Mouse (Mus musculus) c-Kit-positive CD71-negative TER-119-negative erythroid progenitor cells, embryonic 14.5 days (primary cell): ENCODE measurements around the gene Cabp2.
"Not testable (repeated sequence)": the region's sequence is repeated elsewhere in the genome, so short reads cannot be mapped to it uniquely, and the experiment has no call there.

Experiments used
- DNase-seq: peaks from one replicate; pipeline ENCODE4 v3.0.0-alpha.2; 2013; ENCODE audit warnings: low read depth

Gene Cabp2

DNA sequence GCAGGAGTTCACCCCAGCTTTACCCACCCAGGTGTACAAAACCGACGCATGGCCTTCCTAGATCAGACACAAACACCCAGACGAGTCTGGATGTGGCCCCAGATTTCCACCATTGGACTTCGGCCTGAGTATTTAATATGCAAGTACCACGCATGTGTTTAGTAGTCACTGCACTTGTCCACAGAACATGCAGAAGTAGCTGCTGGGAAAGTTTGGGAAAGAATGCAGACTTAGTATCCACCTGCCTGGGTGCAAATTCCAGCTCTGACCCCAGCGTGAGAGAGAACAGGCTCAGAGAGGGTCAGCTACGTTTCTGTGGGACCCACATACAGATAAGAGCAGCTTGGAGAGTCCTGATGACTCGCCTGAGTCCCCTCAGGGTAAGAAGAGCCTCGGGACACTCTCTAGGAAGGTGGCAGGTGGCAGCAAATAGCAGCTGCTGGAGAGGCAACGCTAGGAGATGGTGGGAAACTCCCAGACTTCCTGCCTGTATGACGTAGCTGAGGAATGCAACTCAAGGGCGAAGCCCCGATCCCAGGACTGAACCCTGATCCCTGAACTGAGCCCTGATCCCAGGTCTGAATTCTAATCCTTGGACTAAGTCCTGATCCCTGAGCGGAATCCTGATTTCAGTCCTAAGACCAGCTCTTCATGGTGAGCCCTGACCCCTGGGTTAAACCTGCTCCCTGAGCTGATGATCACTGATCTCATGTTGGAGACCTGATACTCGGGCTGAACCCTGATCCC is 25.3 kb upstream of the Cabp2 start:
- DNase-seq: no peak

DNA sequence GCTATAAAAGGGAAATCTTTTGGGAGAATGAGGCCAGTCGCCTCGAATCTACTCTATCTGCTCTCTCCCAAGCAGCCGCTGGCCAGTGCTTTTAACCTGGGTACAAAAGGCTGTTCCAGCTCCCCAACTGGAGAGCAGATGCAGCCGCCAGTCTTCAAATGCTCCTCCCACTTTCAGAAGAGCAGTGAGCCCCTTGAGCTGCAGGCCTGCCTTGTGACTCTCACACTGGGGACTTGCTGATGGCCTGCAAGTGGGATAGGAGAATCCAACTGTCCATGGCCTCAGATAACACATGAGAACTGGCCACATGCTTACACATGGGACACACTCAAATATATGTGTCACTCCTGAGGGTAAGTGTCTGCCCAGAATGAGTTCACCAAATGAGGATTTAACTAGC is 24.7 kb upstream of the Cabp2 start:
- DNase-seq: no peak

DNA sequence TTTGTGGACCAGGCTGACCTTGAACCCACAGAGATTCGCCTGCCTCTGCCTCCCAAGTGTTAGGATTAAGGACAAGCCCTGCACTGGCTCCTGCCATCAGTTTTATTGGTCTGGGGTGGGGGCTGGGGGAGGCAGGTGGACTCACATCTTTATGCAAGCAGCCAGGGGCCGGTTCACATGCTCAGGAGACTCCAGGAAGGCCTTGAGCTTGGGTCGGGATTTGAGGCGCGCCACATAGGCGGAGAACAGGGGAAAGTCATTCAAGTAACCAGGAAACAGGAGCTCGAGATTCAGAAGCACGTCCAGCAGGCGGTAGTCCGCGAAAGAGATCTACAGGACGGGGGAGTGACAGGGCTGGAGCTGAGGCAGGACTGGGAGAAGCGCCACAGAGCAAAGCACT is 24.0 kb upstream of the Cabp2 start:
- no peak for DNase-seq

DNA sequence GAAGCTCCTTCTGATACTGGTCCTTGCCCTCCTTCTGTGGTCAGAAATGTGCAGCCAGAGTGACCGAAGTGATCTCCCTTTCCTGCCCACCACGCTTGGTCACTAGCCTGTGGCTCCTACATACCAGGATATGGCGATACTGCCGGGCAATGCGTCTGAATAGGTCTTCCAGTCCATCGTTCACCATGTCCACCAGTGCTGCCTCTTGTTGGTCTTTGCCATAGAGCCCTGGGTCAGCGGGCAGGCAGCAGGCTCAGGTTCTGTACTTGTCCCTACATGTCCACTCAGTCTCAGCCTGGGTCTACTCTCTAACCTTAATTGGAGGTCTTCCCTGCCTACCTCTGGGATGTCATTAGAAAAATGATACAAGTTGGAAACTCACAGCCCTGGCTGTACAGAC is 23.4 kb upstream of the Cabp2 start:
- no peak for DNase-seq

DNA sequence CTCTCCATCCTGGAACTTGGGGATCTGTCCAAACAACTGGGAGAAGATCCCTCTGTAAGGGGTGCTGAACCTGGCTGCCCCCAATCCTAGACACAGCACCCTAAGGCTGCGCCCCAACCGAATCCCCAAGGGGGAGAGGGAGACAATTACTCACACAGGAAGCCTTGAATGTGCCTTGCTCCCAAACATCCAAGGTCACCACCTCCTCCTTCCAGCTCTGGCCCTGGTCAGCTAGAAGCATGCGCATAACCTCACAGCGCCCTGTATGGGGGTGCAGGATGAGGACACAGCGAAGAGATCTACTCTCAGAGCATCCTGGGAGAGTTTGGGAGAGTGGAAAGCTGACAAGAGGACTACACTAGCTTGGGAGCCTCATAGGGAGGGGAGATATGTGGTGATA is 22.8 kb upstream of the Cabp2 start:
- no peak for DNase-seq

DNA sequence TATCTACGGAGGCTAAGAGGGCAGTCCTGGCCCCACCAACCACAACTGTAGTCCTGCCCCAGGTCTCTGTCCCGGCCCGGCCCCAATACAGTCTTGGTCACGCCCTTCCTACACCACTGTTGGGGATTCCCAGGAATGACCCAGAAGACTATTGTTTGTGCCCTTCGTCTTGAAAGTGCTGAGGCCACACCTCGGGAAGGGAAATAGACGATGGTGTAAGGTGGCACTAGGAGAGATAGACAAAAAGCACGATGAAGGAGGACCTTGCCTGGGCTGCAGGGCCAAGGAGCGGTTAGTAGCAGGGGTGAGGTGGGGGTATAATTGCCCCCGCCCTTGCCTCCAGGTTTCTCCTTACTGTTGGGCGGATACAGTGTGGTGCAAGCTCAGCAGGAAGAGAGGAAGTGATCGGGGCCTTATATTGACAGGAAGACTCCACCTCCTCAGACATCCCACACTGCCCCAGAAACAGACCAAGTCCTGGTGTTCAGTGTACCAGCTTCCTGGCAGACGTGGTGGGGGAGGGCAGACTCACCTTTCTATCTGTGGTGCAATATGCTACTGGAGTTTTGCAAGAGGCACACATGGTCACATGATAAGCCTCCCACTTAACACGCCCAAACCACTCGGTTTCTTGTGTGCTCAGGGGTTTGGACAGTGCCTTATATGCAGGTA is 22.2 kb upstream of the Cabp2 start, which contains the start of gene Gstp3:
Gstp3 (minus strand) TSS at position 501 of the 672 bp plus-strand sequence.
- no peak for DNase-seq

DNA sequence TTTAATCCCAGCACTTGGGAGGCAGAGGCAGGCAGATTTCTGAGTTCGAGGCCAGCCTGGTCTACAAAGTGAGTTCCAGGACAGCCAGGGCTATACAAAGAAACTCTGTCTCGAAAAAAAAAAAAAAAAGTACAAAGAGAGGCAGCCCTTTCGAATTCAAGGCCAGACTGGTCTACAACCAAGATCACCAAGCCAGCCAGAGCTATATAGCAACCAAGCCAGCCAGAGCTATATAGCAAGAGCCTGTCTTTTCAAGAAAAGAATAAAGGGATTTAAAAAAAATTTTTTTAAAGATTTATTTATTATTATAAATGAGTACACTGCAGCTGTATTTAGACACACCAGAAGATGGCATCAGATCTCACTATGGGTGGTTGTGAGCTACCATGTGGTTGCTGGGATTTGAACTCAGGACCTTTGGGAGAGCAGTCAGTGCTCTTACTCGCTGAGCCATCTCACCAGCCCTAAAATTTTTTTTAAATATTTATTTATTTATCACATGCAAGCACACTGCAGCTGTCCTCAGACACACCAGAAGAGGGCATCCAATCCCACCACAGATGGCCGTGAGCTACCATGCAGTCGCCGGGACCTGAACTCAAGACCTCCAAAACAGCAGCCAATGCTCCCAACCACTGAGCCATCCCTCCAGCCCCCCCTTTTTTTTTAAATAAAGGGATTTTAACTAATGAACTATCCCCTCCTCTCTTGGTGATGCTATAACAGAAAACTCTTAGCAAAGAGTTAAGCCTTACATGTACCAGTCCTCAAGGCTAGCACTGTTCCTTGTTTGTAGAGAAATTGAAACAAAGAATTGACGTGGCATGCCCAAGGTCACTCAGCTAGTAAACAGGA is 21.1 kb upstream of the Cabp2 start:
- DNase-seq: not testable (repeated sequence)

DNA sequence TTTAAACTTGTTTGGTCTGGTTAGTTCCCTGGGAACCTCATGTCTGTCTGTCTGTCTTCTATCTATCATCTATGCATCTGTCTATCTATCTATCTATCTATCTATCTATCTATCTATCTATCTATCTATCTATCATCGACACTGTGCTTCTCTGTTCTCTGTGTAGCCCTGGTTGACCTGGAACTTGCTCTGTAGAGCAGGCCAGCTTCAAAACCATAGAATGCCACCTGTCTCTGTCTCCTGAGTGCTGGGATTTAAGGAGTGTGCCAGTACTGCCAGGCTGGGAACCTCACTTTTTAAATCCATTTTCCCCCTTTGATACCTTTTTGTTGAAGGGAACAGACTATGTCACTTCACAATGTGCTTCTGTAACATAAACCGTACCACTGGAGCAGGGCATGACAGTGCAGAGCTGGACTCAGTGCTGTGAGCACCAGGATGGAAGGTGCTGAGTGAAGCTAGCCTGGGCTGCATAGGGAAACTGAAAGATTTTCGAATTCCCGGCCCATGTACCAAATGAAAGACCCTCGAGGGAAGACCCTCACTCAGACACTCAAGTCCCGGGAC is 20.4 kb upstream of the Cabp2 start:
- no peak for DNase-seq

DNA sequence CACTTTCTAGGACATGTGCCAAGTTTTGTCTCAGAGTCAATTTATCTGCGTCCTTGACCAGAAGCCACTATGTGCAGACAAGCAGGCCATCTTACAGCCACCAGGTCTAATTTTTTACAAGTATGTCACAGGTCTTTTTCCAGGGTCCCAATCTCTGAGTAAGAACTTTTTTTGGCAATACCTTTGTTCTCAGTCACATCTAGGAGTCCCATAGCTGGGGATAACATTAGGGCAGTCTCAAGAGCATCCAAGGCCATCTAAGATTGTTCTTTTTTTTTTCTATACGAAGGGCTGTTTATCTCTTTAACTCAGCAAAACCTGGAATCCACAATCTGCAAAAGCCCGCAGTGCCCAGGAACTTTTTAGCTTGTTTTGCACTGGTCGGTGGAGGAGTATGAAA is 18.0 kb upstream of the Cabp2 start:
- DNase-seq: not testable (repeated sequence)

DNA sequence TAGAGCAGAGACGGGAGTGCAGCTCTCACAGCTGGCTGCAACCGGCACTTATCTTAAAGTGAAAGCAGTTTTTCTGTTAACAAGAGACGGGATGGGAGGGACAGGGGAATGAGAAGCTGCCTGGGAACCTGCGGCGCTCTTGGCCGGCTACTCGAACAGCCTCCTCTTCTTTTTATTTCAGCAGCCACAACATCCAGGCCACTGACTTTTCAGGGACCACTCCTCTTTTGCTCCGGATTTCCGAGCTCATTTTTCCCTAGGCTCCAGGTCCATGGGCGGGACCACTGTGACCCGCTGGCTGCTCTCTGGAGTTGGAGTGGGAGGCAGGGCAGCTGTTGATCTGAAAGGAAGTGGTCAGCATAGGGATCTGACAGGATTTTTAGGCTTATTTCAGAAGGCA is 16.9 kb upstream of the Cabp2 start:
- DNase-seq: not testable (repeated sequence)

DNA sequence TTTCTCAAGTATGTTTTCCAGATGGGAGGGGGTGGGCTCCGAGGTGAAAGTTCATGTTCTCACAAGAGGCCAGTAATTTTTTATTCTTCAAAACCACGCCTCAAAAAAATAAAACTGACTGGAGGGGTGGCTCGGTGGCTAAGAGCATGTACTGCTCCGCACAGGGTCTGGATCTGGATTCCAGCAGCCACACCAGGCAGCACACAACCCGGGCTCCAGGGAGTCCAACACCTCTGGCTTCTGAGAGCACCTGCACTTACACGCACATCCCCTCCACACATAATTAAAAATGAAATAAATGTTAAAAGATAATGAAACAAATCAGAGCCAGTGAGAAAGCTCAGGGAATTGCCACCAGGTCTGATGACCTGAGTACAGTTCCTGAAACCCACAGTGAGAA is 15.1 kb upstream of the Cabp2 start:
- no peak for DNase-seq

DNA sequence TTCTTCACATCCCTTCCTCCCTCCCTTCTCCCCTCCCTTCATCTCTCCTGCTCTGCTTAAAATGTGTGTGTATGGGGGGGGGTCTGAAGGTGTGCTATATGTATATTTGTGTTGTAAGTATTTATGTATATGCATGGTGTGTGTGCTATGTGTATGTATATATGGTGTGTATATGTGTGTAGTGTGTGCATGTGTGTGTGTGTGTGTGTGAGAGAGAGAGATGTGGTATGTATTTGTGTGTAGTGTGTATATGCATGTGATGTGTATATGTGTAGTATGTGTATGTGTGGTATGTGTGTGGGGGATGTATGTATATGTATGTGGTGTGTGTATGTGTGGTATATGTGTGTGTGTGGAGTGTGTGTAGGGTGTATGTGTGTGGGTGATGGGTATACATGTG is 14.5 kb upstream of the Cabp2 start:
- no peak for DNase-seq

DNA sequence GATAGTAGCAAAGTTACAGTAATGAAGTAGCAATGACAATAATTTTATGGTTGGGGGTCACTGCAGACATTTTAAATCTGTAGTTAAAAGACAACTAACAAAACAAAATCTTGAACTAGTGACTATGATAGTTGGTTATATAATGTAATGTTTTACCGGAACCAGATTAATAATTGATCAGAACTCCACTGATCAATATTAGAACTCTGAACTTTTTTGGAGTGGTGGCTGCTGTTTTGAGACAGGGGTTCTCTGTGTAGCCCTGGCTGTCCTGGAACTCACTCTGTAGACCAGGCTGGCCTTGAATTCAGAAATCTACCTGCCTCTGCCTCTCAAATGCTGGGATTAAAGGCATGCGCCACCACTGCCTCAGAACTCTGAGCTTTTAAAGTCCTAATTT is 13.1 kb upstream of the Cabp2 start:
- DNase-seq: not testable (repeated sequence)

DNA sequence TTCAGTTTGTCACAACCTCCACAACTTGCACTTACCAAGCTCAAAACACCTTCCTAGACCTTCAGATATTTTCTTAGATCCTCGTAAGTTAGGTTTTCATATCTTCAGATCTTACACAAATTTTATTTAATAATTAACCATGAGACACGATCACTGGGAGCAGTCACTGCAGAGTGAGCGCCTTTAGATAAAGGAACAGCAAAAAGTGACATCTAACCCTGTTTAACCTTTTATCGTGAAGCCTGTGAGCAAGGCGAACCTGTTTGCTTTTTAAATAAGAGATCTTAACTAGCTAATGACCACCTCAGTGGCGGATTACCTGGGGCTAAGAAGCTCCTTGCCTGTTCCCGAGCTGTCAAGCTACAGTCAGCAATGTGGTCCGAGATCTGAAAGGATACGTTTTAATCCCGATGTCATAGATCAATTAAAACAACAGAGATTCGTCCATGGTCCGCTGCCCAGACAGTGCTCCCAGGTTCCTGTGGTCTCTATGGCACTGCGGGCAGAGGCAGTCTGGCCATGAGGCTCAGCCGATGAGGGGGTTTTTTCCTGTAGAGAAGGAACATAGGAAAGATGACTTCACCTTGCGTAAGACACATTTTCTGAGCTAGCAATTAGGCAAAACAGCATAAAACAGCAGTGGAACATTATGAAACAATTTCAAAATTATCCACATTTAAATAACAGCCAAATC is 12.5 kb upstream of the Cabp2 start:
- no peak for DNase-seq

DNA sequence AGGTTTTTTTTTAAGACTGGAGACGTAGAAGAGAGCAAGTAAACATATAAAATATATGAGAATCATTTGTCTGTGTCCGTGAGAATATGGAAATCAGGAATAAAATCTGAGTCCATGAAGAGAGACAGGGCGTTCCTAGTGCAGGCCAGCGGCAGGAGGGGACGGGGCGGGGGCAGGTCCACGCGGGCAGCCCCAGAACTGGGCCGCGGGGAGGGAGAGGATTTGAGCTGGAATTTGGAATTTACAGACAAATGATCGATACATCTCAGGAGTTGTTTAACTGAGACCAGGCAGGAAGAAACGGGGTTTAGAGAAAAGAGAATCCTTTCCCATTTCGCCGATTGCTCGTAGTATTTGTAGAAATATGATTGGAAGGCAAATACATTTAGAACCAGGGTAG is 11.1 kb upstream of the Cabp2 start:
- no peak for DNase-seq

DNA sequence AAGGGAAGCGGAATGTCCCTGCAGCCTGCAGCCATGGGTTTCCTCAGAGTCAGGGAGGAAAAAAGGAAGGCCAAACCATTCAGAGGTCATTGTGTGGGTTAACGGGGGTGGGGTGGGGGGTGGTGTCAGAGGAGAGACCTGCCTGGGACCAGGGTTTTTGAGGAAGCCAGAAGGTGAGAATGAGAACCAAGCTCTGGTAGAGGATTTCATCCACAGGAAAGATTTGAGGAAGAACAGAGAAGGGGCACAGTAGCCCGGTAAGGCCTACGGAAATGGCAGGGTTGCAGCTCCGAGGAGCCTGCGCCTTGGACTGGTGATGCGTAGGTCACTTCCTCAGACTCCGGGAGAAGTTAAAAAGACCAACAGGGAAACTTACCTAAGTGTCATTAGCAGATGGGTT is 10.6 kb upstream of the Cabp2 start:
- no peak for DNase-seq

DNA sequence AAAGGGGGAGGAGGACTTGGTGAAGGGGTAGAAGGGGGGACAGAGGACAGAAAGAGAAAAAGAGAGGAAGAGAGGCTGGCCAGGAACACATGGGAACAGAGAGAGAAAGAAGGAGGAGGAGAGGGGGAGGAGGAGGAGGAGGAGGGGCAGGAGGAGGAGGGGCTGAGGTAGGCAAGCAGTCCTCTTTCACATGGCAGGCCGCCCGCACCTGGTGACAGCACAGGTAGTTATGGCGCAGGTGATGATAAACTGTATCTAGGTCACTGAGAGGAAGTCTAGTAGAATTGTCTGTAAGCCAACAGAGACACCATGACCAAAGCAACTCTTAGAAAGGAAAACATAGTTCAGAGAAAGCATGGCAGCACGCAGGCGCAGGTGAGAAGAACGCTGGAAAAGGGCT is 10.0 kb upstream of the Cabp2 start:
- DNase-seq: no peak

DNA sequence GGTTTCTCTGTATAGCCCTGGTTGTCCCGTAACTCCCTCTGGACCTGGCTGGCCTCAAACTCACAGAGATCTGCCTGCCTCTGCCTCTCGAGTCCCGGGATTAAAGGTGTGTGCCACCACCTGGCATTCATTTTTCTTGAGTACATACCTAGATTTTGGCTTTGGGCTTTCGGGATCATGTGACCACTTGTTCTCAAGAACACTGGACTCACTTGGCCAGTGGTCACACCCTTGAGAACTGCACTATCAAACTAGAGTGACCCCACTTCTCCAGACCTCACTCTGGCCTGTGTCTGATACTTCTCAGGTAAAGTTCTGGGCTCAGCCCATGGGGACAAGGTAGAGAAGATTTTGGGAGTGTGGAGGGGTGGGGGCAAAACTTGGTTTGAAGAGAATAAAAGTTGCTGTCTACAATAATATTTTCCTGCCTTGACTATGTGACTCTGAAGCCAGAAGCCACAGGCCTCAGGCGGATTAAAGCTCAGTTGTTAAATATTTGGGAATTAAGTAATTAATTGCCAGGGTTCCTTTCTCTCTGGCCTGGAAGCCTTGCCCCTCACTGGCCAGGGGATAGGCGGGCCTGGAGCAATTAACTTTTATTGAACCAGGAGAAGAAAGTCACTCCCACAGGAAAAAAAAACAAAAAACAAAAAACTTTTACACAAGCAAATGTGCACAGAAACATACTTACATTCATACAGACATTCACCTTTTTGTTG is 8.5 kb upstream of the Cabp2 start:
- DNase-seq: no peak

DNA sequence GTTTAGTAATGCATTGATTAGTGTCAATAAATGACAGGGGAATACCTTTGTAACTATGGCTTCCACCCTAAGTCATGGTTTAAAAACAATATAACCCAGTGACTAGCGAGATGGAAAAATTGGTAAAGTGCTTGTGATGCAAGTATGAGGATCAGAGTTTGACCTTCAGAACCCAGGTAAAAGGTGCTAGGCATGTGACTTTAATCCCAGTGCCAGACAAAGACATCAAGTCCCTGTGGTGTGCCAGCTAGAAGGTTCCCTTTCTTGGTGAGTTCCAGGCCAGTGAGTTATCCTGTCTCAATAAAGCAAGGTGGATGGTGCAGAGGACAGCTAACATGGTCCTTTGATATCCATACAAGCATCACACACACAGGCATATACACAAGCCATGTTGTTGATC is 5.8 kb upstream of the Cabp2 start:
- DNase-seq: no peak

DNA sequence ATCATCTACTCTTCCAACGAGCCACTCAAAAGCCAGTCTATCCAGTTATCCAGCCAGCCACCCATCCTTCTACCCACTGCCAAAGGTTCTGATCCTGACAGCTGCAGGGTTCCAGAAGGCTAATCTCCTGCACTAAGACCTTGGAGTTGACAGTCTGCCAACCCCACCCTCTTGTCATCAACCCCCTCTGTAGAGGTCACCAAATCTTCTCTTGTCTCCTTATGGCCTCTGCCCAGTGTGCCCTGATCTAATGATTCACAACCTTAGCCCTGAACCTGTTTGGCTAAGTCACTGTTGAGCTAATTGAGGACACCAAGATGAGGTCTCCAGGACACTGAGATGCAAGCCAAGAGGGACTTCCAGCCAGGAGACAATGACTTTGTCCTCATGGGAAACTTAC is 1.8 kb upstream of the Cabp2 start:
- no peak for DNase-seq

DNA sequence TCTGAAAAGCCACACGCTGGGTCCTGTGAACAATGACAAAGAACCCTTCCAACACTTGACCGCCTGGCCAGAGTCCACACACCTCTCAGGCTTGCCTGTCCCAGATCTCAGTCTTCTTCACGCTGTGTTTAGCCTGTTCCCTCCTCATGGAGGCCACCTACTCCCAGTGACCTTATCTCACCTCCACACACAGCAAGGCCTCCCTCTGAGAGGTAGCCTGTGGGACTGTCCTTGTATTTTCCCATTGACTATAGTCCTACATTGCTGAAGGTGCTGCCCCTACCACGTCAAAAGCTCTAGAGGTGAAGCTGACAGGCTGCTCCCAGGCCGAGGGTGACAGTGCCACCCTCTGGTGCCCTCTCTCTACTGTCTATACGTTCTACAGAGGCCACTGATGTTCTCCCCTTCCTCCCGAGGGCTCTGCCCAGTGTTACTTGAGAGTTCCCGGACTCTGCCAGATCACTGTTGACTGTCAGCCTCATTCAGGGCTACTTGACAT is 818 bp upstream of the Cabp2 start:
- no peak for DNase-seq
